Mouse (Mus musculus) erythroblast, embryonic 14.5 days (primary cell): Measurements from ENCODE around the gene Olfr1034.
"Not testable (repeated sequence)": the region's sequence is repeated elsewhere in the genome, so short reads cannot be mapped to it uniquely, and the experiment has no call there.

Experiments used
- GATA1 ChIP-seq: IDR thresholded peaks from 2 replicates; pipeline ENCODE4 v1.6.1; 2012; ENCODE audit warnings: low read length, inconsistent platforms, mixed read lengths
- TAL1 ChIP-seq: IDR thresholded peaks from 3 replicates; pipeline ENCODE4 v1.6.1; 2012; ENCODE audit warnings: low read length, inconsistent platforms, mixed read lengths

- TF ChIP-seq GATA1, TAL1: not testable (repeated sequence)
Observed at GRCm38 (mm10) chr2:86080478-86080877, 34.8 kb downstream of the Olfr1034 start.
